Mouse (Mus musculus) brown adipose tissue, adult 24 weeks (tissue): ENCODE data around the gene Plcl2. TPM values are rescaled to one million over a fixed set of nuclear protein-coding genes. Genes with fewer than 3 reads are reported as not detected.
A peak's percentile ranks its signal among the peaks of the same experiment; 100 is the strongest.
"Not testable (repeated sequence)": the region's sequence is repeated elsewhere in the genome, so short reads cannot be mapped to it uniquely, and the experiment has no call there.

ENCODE experiments used
- H3K27ac ChIP-seq: fragments of 200-500 bp; replicated peaks from 2 replicates; pipeline ENCODE4 v1.5.1; 2012; ENCODE audit warnings: low read depth, mild to moderate bottlenecking, low read length
- H3K4me1 ChIP-seq: fragments of 200-500 bp; 2 replicates; pipeline ENCODE4 v1.6.1; 2012; ENCODE audit warnings: low read length, mixed read lengths; ENCODE audit not compliant: control insufficient read depth, insufficient read depth, insufficient read length
- H3K4me3 ChIP-seq: fragments of 200-500 bp; 2 replicates; pipeline ENCODE4 v1.5.1; 2012; ENCODE audit warnings: low read depth, mild to moderate bottlenecking, low read length, moderate library complexity; ENCODE audit not compliant: insufficient read depth
- polyA plus RNA-seq: library from polyadenylated mRNA; stranded (reverse); fragments of >200 nt; gene quantifications from 2 replicates; pipeline ENCODE4 v1.2.4, GENCODE M21; 2012; ENCODE audit not compliant: missing spikeins, insufficient read depth, insufficient read length

Plcl2 gene
- polyA plus RNA-seq, 1 experiment, result 1.5 TPM

DNA sequence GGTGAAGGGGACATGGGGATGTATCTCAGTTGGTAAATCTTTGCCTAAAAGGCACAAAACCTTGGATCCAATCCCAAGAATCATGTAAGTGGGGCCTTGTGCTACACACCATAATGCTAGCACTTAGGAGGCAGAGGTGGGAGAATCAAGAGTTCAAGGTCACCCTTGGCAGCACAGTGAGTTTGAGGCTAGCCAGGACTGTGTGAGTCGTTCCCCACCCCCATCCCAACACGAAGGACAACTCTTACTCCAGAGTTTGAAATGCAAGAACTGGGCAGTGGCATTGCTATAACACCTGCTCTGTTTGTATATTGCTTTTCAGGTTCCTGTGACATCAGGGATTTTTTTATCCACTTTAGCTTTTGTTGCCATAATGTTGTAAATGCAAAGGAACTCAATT is 28.6 kb downstream of the Plcl2 start:
- H3K27ac ChIP-seq, result no peak overlapping the region

DNA sequence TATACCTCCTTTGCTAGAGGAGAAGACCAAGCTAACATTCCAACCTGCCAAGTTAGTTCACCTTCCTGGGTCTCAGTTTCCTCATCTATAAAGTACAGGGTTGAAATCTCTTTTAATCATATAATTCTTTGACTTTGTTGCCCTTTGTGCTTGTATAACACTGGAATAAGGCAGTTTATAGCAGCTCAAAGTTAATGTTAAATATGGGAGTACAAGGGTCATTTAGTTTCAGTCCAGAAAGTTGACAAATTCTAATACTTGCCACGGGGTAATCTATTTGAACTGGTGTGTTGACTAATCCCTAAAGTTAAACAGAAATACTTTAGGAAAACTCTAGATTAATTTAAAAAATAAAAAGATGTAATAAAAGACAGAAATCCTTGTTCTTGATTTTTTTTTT is 35.7 kb downstream of the Plcl2 start:
- no peak overlapping the region for H3K27ac ChIP-seq
- H3K4me1 ChIP-seq, result peaks cover 2% of the 10 kb centered on the region; the same call in 1 of the 2 replicates
- H3K4me3 ChIP-seq, result no peak overlapping the region

More for the DNA sequence above, 28.6 kb downstream of the Plcl2 start:
- Histone ChIP-seq H3K4me3 (no peak overlapping the region), H3K4me1 (no peaks in the 10 kb centered on the region)

DNA sequence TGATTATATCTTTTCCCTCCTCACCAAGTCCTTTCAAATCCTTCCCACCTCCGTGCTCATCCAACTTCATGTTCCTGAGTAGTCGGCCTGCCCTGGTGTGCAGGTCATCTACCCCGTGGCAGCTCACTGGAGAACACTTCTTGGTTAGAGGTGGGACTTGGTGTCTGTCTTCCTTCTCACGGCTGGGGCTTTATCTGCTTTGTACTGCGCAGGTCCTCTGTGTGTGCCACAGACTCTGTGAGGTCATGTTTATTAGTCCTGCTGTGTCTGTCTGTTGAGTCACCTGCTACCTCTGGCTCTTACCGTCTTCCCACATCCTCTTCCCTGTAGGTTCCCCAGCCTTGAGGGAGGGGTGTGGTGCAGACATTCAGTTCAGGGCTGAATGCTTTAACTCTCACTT is 36.1 kb downstream of the Plcl2 start:
- Histone ChIP-seq H3K27ac (no peak overlapping the region), H3K4me1 (peaks cover 2% of the 10 kb centered on the region; the same call in 1 of the 2 replicates), H3K4me3 (no peak overlapping the region)

DNA sequence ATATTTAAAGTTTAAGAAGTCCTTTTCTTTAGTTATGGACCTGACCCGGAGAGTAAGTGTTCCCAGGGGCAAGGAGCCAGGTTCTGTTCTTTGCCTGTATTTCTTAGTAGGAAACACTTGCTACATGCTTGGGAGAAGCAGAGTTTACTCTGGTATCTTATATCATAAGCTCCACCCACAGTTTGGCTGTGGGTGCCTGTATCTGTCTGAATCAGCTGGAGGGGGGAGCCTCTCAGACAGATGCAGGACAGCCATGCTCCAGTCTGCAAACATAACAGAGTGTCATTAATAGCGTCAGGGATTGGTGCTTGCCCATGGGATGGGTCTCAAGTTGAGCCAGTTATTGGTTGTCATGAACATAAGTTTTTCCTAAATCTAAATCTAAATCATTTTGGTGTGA is 42.9 kb downstream of the Plcl2 start:
- Histone ChIP-seq H3K4me3 (no peak overlapping the region), H3K27ac (no peak overlapping the region), H3K4me1 (no peaks in the 10 kb centered on the region)

DNA sequence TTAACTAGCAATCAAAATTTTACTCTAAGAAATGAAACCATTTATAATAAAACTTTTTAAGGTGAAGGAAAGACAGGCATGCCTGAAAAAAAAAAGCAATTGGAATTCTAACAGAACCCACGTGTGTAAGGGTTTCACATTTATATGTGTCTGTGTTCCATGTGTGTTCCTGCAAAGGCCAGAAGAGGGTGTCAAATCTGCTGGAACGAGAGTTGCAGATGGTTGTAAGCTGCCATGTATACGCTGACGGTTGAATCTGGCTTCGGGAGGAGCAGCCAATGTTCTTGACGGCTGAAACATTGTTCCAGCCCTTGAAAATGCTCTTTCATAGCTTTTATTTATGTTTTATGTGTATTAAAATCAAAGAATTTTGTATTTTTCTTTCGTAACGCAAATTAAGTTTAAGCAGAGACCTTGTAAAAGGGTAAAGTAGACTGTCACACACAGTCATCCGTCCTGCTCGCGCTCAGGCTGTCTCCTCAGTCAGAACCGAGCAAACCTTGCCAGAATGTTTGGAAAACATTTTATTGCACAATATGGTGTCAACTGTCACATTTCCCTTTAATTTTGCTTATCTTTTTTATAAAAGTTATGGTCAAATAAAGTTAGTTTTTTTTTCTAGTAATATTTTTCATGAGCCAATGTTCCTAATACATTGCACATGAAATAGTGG is 48.5 kb downstream of the Plcl2 start:
- Histone ChIP-seq H3K4me1 (no peaks in the 10 kb centered on the region), H3K27ac (no peak overlapping the region), H3K4me3 (peak overlapping the region; percentile 9; the same call in 1 of the 2 replicates)

DNA sequence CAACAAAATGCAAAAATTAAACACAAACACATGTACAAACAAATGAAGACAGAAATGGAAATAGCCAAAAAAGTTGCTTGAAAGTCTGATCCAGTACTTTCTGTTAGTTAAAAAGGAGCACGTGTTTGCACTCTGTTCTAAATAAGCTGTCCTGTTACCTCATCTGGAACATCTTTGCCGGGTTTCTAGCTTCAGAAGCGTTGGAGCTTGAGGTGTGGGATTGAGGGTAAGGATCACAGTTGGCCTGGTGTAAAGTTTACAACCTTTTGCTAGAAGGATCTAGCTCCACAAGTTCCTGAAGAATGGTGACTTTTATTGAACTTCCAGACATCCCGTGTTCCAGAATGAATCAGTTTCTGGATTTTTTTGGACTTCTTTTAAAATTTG is 49.0 kb downstream of the Plcl2 start:
- Histone ChIP-seq H3K4me3 (no peak overlapping the region), H3K27ac (peak overlapping the region; percentile 45), H3K4me1 (no peaks in the 10 kb centered on the region)

DNA sequence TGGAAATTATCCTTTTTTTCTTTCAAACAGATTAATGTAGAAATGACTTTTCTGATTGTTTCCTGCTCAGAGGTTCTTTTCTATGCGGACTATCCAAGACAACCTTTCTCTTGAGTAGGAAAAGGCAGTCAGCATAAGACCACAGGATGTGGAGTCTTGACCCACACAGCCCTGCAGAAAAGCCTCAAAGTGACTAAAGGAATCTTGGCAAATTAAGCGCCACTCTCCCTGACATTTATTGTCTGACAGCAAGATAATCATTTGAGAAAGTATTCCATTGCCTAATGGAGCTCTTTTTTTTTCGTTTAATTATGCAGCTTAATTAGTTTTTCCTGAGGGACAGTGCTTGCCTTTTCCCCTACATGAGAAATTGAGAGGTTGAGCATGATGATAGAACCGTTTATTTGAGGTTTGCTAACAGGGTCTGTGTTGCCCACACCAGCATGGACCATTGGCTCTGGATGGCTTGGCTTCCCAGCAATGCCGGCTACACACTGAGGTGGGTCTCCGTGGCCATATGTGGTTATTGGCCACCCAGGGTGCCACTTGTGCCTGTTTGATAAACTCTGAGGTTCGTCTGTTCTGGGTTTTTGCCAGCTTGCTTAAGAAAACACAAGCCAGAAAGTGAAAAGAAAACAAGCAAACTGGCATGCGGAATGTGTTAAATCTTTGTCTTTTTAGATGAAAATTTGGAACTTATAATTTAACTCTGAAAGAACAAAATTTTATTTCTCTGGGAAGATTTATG is 56.3 kb downstream of the Plcl2 start:
- H3K27ac ChIP-seq, result no peak overlapping the region
- peak overlapping the region; percentile 36 for H3K4me3 ChIP-seq
- 0 out of 2 replicates have a peak, but pooled peaks cover 2% of the 10 kb centered on the region for H3K4me1 ChIP-seq

DNA sequence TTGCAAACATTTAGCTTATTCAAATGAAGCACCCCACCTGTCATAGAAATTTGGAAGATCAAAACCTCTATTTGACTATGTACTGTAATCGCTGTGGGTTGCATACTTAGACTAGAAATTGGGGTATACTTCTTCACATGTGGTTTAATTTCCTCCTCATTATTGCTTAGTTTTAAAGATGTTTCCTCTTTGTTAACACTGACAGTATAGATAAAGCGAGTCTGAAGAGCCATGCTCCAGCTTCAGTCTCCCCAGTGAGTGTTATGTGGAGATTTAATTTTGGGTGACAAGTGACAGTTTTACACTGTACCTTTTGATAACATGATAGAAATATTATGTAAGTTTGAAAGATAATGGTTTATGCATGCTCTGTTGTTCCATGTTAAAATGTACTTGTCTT is 59.6 kb downstream of the Plcl2 start:
- no peak overlapping the region for H3K4me3 ChIP-seq
- no peak overlapping the region for H3K27ac ChIP-seq
- H3K4me1 ChIP-seq, result 0 out of 2 replicates have a peak, but pooled peaks cover 2% of the 10 kb centered on the region

DNA sequence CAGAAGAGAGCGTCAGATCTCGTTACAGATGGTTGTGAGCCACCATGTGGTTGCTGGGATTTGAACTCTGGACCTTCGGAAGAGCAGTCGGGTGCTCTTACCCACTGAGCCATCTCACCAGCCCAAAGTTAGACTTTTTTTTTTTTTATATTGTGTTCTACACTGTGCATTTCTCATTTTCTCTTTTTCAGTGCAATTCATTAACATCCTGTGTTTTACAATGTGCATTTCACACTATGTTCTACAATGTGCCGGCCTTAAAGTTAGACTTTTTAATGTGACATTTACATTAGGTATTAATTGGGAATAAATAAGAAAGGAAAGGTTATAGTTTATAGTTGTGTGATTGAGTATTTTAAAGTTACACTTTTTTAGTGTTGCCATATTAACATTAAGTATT is 61.0 kb downstream of the Plcl2 start:
- not testable (repeated sequence) for H3K4me3 ChIP-seq, H3K27ac ChIP-seq, H3K4me1 ChIP-seq

DNA sequence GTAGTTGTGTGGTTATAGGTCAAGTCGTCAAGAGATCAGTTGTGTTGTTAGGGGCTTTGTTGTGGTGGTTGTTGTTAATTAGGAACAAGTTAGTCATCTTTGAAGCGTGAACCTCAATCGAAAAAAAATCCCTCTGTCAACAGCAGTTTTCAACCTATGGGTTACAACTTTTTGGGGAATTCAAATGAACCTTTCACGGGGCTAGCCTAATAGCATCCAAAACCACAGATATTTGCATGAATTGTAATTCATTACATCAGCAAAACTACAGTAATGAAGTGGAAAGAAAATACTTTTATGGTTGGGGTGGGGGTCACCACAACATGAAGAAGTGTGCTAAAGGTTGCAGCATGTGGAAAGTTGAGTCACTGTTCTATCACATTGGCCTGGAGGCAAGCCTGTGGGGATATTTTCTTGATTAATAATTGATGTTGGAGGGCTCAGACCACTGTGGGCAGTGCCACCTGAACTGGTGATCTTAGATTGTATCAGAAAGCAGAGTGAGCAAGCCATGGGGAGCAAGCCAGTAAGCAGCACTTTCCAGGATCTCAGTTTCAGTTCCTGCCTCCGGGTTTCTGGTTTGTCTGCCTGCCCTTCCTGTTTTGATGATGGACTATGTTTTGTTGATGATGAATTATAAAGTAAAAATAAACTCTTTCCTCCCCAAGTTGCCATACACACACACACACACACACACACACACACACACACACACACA is 61.6 kb downstream of the Plcl2 start:
- H3K27ac ChIP-seq, result no peak overlapping the region
- no peak overlapping the region for H3K4me3 ChIP-seq
- H3K4me1 ChIP-seq, result no peaks in the 10 kb centered on the region

DNA sequence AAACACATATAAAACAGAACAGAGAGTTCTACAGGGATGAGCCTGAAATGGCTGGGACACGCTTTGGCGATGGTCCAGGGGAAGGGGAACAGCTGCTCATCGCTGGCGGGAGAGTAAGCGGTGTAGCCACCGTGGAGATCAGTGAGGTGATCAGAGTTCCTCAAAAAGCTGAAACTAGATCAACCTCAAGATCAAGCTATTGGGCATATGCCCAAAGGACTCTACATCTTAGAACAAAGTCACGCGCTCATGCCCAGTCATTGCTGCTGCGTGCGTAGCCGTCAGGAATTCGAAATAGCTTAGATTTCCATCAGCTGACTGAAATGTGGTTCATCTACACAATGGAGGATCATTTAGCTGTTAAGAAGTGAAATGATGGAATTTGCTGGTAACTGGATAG is 65.0 kb downstream of the Plcl2 start:
- no peak overlapping the region for H3K4me3 ChIP-seq
- H3K4me1 ChIP-seq, result no peaks in the 10 kb centered on the region; the same call in 1 of the 2 replicates
- H3K27ac ChIP-seq, result no peak overlapping the region

DNA sequence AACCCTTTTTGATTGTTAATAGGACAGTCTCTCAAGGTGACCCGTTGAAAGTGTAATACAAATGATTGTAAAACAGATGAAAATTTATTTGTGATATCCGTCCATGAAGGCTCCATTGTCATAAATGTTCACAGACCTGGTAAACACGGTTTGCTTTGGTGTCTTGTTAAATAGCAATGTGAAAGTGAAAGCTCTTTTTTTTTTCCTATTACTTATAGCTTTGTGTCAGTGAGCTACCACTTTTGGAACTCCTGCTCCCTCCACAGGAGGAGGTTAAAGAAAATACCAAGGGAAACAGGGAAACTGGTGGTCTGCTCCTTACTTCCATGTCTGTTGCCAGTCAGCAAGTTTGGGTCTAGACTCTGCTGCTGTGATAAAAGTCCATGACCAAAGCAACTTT is 71.2 kb downstream of the Plcl2 start:
- no peak overlapping the region for H3K4me3 ChIP-seq

DNA sequence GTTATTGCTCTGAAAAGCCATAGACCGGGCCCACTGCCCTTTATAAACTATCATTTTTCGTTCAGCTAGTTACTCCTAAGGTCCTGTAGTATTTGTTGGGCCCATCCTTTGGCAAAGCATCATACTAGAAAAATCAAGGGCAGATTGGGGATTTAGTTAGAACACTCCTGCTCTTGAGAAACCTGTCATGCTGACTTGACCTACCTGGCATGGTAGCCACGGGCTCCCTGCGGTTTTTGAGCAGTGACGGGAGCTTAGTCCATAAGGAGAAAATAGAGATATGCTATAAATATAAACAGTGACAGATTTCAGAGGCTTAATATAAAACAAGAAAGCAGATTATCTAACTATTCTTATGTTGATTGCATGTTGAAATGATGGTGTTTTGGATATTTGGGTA is 77.6 kb downstream of the Plcl2 start:
- H3K27ac ChIP-seq, result no peak overlapping the region
- no peak overlapping the region for H3K4me3 ChIP-seq
- no peaks in the 10 kb centered on the region for H3K4me1 ChIP-seq

More for the DNA sequence above, 71.2 kb downstream of the Plcl2 start:
- Histone ChIP-seq H3K4me1 (peaks cover 2% of the 10 kb centered on the region), H3K27ac (no peak overlapping the region)

DNA sequence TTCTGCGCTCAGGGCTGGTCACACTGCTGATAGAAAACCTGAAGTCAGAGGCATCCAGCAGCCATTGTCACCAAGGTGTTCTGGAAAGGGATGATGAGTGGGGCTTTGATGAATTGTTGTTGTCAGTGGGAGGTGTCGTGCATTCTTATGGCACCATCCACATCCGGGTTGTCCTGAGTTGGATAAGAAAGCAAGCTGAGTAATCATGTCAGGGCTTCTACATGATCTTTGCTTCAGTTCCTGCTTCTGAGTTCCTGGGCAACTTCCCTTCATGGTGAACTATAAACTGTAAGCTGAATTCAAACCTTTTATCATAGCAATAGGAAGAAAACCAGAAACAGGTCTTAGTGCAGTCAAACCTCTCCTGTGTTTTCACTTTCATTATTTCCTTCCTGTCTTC is 78.7 kb downstream of the Plcl2 start:
- Histone ChIP-seq H3K27ac (no peak overlapping the region), H3K4me3 (no peak overlapping the region), H3K4me1 (no peaks in the 10 kb centered on the region)

DNA sequence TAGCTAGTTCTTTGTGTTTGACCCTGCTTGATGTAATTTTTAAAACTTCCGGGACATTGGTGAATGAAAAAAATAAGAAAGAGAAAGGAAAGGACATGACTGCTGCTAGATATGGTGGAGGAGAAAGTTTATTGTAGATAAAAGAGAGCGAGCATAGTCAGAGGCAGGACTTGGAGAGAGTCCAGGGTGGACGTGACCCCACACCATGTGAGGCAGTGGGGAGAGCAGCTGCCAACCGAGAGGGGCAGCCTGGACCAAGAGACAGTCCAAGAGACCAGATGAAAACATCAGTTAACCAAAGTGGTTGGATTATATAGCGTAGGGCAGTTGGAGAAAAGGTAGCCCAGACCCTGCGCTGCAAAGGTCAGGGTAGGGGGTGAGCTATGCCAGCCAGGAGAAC is 91.0 kb downstream of the Plcl2 start:
- no peak overlapping the region for H3K27ac ChIP-seq
- H3K4me3 ChIP-seq, result no peak overlapping the region
- peaks cover 7% of the 10 kb centered on the region for H3K4me1 ChIP-seq
